Mouse (Mus musculus) gonadal fat pad, adult 2 months (tissue): ENCODE data around the gene Fut2. TPM values are rescaled to one million over a fixed set of nuclear protein-coding genes. Genes with fewer than 3 reads are reported as not detected.

Source experiments
- DNase-seq: peaks from one replicate; pipeline ENCODE4 v3.0.0-alpha.2; 2012; ENCODE audit warnings: low read depth
- polyA plus RNA-seq: library from polyadenylated mRNA; depleted of rRNA; stranded (reverse); fragments of >200 nt; gene quantifications from 2 replicates; pipeline ENCODE4 v1.2.3, GENCODE M21; 2012

Gene Fut2
- polyA plus RNA-seq, 1 experiment: 1.1 TPM

GRCm38 (mm10) chr7:45702809-45703520, 36.8 kb upstream of the Fut2 start:
- DNase-seq: no peak

DNA sequence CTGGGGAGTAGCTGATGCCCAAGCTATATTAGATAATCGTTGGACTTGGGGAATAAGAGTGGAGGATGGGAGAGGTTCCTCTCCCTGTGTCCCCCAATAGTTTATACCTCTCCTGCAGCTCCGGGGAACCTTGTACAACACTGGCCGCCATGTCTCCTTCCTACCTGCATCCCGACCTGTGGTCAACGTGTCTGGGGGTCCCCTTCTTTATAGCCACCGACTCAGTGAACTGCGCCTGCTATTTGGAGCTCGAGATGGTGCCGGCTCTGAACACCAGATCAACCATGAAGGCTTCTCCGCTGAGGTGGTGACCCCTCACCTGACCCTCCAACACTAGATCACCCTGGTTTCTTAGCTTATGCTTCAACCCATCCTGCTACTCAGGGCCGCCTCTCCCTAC, 36.1 kb upstream of the Fut2 start:
- no peak for DNase-seq

DNA sequence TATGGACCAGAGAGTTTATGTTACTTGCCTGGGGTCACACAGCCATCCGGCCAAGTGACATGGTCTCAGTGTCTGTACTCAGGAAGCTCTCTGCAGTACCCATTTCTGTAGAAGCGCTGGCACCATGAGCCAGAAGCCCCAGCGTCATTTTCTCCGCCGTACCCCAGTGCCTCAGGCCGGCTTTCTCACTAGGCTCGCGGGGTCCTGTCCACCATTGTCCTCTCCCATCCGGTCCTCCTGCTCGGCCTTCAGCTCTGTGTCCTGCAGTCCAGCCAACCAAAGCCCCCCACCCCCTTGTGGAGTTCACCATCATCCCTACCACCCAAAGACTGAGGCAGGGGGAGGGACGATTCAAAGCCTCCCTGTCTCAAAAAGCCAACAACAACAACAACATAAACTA, 35.4 kb upstream of the Fut2 start:
- DNase-seq: no peak

- DNase-seq: no peak
Measured at GRCm38 (mm10) chr7:45701072-45701471, 34.9 kb upstream of the Fut2 start.

DNA sequence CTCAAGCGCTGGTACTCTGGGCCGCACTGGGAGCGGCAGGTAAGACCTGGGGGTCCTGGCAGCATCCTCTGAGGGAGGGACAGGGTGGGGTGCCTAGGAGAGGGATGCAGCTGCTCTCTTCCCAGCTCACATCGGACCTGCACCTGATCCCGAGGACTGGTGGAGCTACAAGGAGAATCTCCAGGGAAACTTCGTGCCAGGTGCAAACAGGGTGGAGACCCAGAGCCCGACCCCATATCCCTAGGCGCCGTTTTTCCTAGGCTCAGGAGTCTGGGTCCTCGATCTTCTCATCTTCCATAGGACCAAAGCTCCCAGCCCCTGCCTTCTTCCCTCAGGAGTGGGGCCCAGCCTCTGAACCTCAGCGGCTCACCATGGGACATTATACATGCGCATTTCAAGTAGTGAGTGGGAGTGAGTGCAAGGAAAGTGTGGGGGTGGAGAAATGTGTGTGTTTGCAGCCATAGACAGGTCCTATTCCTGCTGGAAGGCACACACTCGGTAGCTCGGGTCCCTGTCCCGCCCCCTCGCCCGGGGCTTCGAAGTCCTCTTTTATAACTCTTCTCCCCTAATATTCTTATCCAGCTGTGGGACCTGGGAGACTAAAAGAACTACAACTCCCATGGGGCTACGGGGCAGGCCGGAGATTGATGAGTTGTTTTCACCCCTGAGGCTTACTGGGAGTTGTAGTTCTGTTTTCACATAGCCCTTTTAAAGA, 34.3 kb upstream of the Fut2 start:
- DNase-seq: no peak

DNA sequence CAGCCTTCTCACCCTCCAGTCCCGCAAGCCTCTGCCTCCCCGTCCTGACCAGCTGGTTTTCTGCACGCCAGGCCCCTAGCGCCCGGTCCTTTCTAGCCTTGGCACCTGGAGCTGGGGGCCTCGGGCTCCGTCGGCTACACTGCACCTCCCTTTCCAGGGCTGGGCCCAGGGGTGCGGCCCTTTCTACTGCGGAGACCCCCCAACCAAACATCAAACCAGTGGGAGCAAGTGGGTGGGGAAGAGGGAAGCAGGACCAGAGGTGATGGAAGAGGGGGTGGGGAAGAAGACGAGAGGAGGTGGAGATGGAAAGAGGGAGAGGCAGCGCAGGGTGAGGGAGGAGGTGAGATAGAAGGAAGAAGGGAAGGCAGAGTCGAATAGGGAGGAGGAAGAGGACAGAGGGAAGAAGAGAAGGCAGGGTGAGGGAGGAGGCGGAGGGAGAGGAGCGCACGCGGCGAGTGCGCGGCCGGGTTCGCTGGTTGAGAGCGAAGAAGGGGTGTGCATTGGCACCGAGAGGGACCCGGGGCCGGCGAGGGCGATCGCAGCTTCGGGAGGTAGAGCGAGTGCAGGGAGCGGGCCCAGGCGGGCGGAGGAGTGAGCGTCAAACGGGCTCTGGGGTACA, 33.4 kb upstream of the Fut2 start, which contains the start of gene Car11:
Gene Car11, plus strand, starts transcription at position 321 of the 619 bp plus-strand sequence.
- DNase-seq: no peak

- DNase-seq: no peak
Measured at GRCm38 (mm10) chr7:45697894-45698293, 31.7 kb upstream of the Fut2 start.

DNA sequence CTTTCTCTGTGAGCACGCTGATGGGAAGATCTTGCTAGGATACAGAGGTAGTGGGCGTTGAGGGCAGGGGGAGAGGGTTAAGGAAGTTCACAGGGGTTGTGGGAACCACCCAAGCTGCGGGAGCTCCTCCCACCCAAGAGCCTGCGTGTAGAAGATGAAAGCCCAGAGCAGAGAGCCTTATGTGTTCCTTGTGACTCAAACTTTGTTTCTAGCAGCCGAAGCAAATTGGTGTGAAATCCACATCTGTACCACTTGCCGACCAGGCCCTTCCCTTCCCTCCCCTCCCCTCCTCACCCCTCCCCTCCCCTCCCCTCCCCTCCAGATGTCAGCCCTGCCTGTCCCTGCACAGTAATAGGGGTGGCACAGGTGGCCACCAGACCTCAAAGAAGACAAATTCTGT, 28.9 kb upstream of the Fut2 start:
- no peak for DNase-seq

GRCm38 (mm10) chr7:45693921-45694591, 27.9 kb upstream of the Fut2 start, which contains the start of gene Sec1:
Gene Sec1 (minus strand): TSS chr7:45694402.
- no peak for DNase-seq

DNA sequence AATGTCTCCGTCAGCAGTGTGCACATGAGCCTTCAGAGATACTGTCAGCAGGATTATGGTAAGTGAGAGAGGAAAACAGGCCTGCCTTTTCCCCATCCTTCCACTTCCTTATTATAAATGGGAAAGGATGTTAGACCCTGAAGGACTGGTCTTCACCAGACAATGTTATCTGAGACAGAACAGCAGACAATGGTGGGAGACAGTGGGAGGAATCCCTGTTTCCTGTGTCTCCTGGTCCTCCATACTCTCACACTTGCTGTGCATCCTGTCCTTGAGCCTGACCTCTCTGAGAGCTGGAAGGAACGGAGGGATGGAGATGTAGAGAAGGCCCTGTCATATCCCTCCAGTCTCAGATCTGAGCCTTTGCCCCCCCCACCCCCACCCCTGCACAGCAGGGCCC, 26.2 kb upstream of the Fut2 start:
- DNase-seq: no peak

DNA sequence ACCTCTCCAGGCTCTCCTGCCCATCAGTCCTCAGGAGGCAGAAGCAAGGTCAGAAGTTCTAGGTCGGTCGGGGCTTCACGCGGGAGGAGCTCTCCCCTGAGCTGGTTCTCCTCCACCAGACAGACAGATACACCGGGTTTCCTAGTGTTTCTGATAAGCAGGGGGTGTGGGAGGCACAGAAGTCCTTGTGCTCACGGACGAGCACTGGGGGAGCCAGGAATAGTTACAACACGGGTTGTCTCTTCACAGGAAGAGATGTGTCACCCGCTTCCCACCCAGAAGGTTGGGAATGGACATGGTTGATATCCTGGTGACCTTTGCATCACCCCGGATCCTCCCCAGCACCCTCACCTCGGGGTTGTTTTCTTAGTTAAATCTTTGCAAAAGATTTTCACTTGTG, 23.6 kb upstream of the Fut2 start:
- DNase-seq: no peak

GRCm38 (mm10) chr7:45689099-45689498, 22.9 kb upstream of the Fut2 start:
- DNase-seq: no peak

DNA sequence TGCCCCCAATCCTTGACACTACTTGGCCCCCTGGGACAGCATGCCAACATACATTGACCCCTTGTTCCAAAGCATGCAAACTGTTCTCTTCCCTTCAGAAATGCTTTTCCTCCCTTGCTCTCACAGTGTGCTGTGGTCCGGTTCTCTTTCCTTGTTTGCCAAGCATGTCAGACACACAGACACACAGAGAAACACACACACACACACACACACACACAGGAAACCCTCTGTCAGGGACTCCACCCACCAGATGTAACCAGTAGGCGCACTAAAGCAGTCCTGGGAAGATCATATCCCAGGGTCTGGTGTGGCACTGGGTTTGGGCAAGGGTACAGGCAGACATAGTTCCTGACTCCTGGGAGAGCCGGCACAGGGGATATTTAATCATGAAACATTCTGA, 20.6 kb upstream of the Fut2 start:
- no peak for DNase-seq

DNA sequence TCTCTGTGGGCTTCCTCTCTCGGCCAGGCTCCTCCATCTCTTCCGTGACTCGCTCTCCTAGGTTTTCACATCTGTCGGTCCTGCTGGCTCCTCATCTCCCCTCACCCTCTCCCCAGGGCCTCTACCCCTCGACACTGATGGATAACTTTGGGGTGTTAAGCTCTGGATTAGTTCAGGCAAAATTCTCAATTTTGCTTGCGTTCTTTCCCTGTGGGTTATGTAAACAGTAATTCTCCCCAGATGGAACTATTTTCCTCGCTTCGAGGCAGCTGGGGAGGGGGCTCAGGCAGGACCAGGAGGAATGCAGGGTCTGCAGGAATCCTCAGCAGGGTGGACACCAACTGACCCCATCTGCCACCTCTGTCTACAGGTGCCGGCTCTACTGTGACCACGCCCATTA, 19.6 kb upstream of the Fut2 start:
- DNase-seq: no peak

DNA sequence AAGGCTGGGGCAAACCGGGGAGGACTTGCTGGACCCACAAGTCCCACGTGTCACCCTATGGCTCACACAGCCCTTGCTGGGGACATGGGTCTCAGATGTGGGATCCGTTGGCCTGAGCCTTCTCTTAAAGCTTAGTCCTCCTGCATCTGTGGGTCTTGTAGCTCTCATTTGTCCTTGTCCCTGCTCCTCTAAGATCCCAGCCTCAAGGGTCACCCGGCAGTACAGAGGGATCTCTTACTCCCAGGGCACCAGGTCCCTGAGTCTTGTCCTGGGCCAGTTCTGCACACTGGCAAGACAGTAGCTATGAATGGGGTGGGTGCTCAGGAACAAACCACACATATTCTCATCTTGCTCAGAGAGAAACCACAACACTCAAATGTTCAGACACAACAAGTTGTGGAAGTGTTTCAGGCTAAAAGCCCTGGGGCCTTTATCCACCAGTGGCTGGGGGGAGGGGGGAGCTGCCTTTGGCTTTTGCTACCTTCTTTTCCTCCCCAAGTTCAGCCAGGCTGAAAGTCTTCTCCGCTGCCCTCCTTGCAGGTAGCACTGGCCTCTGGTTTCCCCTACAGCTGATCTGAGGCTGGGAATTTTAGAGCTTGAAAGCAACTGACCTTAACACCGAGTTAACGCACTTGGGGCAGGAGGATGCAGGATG, 17.3 kb upstream of the Fut2 start, which contains the start of gene Ntn5:
Gene Ntn5, plus strand, starts transcription at position 627 of the 655 bp plus-strand sequence.
- no peak for DNase-seq

DNA sequence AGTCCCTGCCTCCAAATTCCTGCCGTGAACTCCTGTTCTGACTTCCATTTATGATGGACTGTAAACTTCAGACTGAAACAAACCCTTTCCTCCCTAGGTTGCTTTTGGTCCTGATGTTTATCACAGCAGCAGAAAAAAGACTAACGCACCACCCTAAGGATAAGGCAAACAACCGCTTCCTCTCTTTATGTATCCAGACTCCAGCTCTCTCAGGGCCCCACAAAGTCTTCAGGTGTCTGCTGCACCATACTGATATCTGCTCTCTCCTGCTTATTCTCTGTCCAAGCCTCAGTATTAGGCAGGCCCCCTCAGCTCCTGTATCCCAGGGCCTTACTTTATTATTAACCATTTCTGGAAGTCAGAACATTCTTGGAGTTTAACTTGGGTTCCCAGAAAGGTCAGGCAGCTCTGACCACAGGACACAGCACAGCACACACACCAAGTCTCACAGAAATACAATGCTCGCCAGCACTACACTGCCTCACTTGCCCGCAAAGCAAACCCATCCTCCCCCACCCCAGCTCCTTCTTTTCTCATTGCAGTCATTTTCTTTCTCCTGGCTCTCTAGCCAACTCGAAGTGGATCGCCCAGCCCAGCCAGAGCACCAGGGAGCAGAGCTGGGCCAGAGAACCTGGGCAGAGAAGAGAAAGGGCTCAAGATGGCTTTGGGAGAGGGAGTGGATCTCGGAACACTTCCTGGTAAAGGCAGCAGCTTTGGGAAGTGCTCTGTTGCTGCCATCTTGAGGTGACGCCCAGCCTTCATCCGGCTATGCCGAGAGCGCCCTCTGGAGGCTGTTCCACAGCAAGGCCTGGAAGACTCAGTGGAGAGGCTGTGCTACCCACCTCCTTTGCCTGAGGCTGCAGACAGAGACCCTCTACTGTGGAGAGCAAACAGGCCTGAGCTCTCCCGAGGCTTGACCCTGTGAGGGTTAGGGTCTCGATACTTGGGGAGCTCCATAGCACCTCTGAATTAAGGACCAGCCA, 16.2 kb upstream of the Fut2 start:
- DNase-seq: no peak

GRCm38 (mm10) chr7:45681046-45681736, 15.0 kb upstream of the Fut2 start:
- DNase-seq: no peak

DNA sequence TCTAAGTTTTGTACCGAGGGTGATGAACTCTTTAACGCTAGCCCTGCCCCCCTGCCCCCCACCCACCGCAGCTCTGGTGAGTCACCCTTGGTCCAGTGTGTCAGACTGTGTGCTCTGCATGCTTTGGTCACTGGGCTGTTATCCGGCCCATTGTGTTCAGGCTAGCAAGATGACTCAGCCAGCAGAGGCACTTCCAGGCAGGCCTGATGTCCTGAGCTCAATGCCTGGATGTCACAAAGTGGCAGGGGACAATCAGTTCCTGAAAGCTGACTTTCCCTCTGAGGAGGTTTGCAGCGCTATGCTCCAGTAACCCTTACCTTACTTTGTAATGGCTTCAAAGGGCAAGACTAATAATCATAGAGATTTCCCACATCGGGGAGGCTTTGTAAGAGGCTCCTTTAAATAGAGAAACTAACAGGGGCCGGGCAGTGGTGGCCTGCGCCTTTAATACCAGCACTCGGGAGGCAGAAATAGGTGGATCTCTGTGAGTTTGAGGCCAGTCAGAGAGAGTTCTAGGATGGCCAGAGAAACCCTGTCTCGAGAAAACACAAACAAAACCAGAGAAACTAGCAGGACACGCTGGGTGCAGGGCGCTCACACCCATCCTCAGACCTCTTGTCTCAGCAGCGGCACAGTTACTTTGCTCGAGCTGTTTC, 13.9 kb upstream of the Fut2 start:
- DNase-seq: no peak

DNA sequence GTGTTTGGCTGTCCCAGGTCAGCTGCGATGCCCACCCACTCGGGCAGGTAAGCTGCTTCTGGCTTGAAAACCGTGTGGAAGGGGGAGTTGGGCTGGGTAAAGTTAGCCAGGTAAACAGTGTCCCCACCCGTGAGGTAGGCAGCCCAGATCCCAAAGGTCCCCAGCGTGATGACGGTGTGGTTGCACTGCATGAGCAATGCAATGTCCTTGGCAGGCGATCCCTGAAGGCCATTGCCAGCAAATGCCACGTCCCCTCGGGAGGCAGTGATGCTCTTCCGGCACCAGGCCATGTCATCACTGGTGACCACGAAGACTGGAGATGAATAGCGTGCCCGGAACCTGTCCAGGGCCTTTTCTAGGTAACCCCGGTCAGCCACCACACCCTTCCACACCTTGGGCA, 12.3 kb upstream of the Fut2 start:
- no peak for DNase-seq
